Mouse (Mus musculus): Measurements from ENCODE around the gene Kirrel3.

The Kirrel3 gene

GRCm38 (mm10) chr9:34954212-34954611 is 468.5 kb downstream of the Kirrel3 start:
- no peak for DNase-seq (ENCODE audit: low spot score)

- DNase-seq (ENCODE audit: low spot score) = no peak
Observed at GRCm38 (mm10) chr9:34956512-34956911, 470.8 kb downstream of the Kirrel3 start.

- no peak for DNase-seq (ENCODE audit: low spot score)
Observed at GRCm38 (mm10) chr9:34957691-34958090, 472.0 kb downstream of the Kirrel3 start.

GRCm38 (mm10) chr9:34958183-34958830 is 472.6 kb downstream of the Kirrel3 start:
- DNase-seq (ENCODE audit: low spot score) = no peak

- no peak for DNase-seq (ENCODE audit: low spot score)
Observed at GRCm38 (mm10) chr9:34960736-34961135, 475.0 kb downstream of the Kirrel3 start.

- no peak for DNase-seq (ENCODE audit: low spot score)
Observed at GRCm38 (mm10) chr9:34961171-34961570, 475.5 kb downstream of the Kirrel3 start.

GRCm38 (mm10) chr9:34962251-34962650 is 476.6 kb downstream of the Kirrel3 start:
- DNase-seq (ENCODE audit: low spot score) = no peak

- no peak for DNase-seq (ENCODE audit: low spot score)
Observed at GRCm38 (mm10) chr9:34963593-34963992, 477.9 kb downstream of the Kirrel3 start.

GRCm38 (mm10) chr9:34964172-34965040 is 478.7 kb downstream of the Kirrel3 start:
- no peak for DNase-seq (ENCODE audit: low spot score)

GRCm38 (mm10) chr9:34965041-34965415 is 479.3 kb downstream of the Kirrel3 start:
- no peak for DNase-seq (ENCODE audit: low spot score)

GRCm38 (mm10) chr9:34967772-34968171 is 482.1 kb downstream of the Kirrel3 start:
- DNase-seq (ENCODE audit: low spot score) = no peak

GRCm38 (mm10) chr9:34969881-34970490 is 484.3 kb downstream of the Kirrel3 start:
- DNase-seq (ENCODE audit: low spot score) = no peak

- no peak for DNase-seq (ENCODE audit: low spot score)
Observed at GRCm38 (mm10) chr9:34974326-34974725, 488.6 kb downstream of the Kirrel3 start.

GRCm38 (mm10) chr9:34975245-34975644 is 489.6 kb downstream of the Kirrel3 start:
- DNase-seq (ENCODE audit: low spot score) = no peak

GRCm38 (mm10) chr9:34976596-34977462 is 491.1 kb downstream of the Kirrel3 start:
- no peak for DNase-seq (ENCODE audit: low spot score)

GRCm38 (mm10) chr9:34977700-34978099 is 492.0 kb downstream of the Kirrel3 start:
- no peak for DNase-seq (ENCODE audit: low spot score)

- DNase-seq (ENCODE audit: low spot score) = no peak
Observed at GRCm38 (mm10) chr9:34978229-34978628, 492.5 kb downstream of the Kirrel3 start.

- DNase-seq (ENCODE audit: low spot score) = no peak
Observed at GRCm38 (mm10) chr9:34980516-34981265, 495.0 kb downstream of the Kirrel3 start.

GRCm38 (mm10) chr9:34983513-34984462 is 498.1 kb downstream of the Kirrel3 start:
- no peak for DNase-seq (ENCODE audit: low spot score)

- DNase-seq (ENCODE audit: low spot score) = no peak
Observed at GRCm38 (mm10) chr9:34986156-34986555, 500.5 kb downstream of the Kirrel3 start.

All from ovary, postnatal 36 days (tissue).